Mouse (Mus musculus) kidney, adult 11 months (tissue): ENCODE data around the gene Ugt3a1.
"Not testable (repeated sequence)": the region's sequence is repeated elsewhere in the genome, so short reads cannot be mapped to it uniquely, and the experiment has no call there.

Source experiments
- DNase-seq: peaks from one replicate; pipeline ENCODE4 v3.0.0; 2022

The Ugt3a1 gene

GRCm38 (mm10) chr15:9276838-9277295 is at the start of gene Ugt3a1:
TSS of gene Ugt3a1 (plus strand) at chr15:9276888.
- no peak for DNase-seq

DNA sequence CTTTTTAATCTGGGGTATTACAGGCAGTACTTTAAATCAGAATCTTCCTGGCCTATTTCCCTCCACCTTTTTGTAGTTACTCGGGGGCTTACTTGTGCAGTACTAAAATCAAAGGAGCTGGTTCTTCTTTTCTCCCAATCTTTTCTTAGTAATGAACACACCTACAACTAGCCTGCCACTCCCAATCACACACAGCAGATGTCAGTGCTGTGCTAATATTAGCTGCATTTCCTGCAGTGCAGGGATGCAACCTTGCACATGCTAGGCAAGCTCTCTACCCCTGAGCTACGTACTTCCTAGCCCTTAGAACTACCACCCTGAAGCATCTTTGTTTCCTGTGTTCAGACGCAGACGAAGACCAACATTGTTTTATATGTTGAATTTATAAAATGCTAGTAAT is 45.8 kb upstream of the Ugt3a1 start:
- not testable (repeated sequence) for DNase-seq

DNA sequence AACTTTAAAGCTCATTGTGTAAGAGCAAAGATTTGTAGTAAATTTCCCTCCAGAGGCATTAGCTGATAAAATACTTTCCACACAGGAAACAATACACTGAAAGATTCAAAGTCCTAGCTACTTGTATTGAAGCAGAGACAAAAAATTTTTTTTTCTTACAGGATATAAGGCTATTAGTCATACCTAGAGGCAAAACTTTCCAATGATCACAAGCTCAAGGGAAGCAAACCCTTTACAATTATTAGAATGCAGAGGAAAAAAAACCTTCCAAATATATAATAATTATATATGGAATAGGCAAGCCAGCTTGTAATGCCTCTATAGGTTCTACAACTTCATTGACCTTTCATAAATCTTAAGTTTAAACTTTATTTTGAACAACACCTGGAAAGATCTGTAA is 30.3 kb upstream of the Ugt3a1 start:
- DNase-seq: no peak

DNA sequence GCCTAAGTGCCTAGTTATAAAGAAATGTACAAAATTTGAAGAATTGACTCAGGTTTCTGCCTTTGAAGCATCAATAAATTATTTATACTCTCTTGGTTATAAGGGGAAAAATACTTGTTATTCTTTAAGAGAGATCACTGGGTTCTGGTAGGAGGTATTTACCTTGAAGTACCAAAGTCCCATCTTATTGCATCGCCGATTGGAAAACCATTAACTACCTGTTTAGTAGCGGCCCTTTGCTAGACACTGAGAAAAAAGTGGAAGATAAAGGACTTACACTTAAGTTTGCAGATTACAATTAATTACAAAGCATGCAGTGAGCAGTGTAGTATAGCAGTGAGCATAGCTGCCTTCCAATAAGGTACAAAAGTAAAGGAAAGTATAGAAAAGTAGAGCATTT is 23.8 kb upstream of the Ugt3a1 start:
- peak; percentile 19 for DNase-seq

GRCm38 (mm10) chr15:9260621-9261020 is 16.1 kb upstream of the Ugt3a1 start:
- no peak for DNase-seq

DNA sequence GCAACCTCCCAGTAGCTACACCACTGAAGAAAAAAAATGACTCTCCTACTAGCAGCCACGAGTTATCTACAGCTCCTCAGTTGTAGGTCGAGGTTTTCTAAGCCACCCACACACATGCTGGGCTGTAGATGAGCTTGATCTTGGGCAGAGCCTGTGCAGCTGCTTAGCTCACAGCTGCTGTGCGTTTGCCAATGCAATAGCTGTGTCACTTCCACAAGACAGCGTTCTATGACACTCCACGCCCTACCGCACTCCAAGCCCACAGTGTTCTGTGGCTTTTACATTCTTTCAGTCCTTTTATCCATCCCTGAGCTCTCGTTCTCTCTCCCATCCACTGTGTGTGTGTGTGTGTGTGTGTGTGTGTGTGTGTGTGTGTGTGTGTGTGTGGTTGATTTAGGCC is 4.8 kb upstream of the Ugt3a1 start:
- DNase-seq: no peak

GRCm38 (mm10) chr15:9279026-9279425 is 2.3 kb downstream of the Ugt3a1 start:
- peak; percentile 46 for DNase-seq

DNA sequence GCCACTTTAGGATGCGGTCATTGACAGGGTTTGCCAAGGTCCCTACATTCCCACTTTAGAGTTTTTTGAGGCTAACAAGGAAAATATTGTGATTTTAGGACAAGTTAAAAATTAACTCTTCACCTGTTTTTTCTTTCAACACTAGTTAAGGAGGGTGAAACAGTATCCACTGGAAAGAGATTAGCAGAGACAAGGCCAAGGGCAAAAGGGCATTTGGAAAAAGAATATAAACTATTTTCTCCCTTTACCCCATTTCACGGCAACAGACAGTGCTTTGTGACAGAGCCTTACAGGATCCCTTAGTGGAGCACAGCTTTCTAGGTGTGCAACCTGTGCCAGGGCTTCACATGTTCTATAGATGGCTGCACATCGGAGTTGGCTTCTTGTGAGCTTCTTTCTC is 2.9 kb downstream of the Ugt3a1 start:
- peak; percentile 25 for DNase-seq

DNA sequence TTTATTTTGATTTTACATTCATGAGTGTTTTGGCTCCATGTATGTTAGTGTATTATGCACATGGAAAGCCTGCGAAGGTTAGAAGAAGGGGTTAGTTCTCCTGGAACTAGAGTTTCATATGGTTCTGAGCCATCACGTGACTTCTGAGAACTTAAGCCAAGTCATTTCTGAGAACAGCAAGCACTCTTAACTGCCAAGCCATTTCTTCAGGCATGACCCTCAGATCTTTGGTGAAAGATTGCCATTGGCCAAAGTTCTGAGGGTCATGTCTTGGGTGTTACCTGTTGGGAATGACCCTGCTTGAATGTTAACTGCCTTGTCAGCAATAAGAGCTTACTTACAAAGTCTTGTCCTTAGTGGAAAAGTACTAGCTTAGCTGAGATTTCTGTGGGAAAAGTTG is 6.5 kb downstream of the Ugt3a1 start:
- DNase-seq: peak; percentile 62

DNA sequence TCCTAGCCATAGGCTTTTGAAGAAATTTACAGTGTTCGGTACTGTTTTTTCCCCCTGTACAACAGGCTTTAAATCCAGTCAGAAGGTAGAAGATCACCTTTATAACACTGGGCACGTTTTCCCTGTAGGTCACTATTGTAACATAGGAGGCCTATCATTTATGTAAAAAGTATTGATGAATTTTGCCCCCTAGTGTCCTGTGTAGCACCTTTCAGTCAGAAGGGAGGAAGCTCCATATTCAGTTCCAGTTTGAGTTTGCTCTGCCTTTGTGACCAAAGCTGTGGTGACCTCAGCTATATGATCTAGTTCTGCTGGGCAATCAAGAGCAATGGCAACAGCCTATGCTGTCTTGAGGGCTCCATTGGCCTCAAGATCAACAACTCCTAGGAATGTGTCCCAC is 13.0 kb downstream of the Ugt3a1 start:
- DNase-seq: no peak

- no peak for DNase-seq
Measured at GRCm38 (mm10) chr15:9305978-9306692, 29.4 kb downstream of the Ugt3a1 start.

DNA sequence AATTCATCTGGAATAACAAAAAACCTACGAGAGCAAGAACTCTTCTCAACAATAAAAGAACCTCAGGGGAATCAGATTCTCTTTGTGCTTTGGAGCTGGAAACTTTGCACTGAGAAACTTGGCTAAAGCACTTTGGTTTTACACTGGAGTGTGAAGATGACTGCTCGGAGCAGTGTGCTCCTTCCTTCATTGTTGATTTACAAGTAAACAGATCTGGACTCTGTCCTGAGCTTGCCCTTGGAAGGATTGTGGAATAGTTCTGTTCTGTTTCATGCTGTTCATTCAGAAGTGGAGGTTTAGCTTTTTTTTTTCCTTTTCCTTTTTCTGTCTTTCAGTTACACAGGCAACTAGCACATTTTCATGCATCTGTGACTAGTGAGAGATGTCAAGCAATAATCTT is 57.9 kb downstream of the Ugt3a1 start:
- peak; percentile 59 for DNase-seq

DNA sequence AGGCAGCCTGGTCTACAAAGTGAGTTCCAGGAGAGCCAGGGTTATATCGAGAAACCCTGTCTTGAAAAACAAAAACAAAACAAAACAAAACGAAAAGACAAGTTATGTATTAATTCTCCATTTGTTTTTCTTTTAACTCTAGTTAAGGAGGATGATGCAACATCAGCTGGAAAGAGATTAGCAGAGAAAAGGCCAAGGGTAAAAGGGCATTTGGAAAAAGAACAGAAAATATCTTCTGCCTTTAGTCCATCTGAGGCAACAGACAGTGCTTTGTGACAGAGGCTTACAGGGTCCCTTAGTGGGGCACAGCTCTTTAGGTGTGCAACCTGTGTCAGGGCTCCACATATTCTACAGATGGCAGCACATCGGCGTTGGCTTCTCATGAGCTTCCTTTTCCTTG is 58.7 kb downstream of the Ugt3a1 start, which contains the start of gene Ugt3a2:
Ugt3a2 (plus strand) TSS at position 210 of the 400 bp plus-strand sequence.
- peak; percentile 29 for DNase-seq

GRCm38 (mm10) chr15:9336616-9337015 is 59.9 kb downstream of the Ugt3a1 start:
- no peak for DNase-seq

DNA sequence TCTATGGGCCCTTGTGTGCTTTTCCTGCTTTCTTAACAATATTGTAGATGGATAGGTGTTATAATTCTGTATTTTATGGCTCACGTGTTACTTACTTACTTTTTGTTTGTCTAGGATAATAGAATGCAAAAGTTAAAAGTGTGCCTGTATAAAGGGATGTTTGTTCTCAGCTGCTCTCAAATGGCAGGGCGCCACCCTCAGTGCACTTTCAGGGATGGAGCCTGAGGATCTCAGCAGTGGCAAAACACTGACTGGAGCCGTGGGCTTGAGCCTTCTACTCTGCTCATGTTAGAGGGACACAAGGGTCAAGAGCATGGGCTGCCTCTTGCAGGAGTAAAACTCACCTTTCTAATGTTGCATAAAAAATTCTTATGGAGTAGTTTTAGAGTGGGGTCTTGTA is 60.3 kb downstream of the Ugt3a1 start:
- DNase-seq: peak; percentile 27

DNA sequence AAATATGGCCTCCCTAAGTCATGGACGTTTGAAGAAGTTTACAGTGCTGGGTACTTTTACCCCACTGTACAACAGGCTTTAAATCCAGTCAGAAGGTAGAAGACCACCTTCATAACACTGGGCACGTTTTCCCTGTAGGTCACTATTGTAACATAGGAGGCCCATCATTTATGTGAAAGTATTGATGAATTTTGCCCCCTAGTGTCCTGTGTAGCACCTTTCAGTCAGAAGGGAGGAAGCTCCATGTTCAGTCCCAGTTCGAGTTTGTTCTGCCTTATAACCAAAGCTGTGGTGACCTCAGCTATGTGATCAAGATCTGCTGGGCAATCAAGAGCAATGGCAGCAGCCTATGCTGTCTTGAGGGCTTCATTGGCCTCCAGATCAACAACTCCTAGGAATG is 72.1 kb downstream of the Ugt3a1 start:
- DNase-seq: no peak

- no peak for DNase-seq
Measured at GRCm38 (mm10) chr15:9362801-9363200, 86.1 kb downstream of the Ugt3a1 start.
